ENCODE assay signal across 8 mouse cellular contexts in genomic region chr3:115660701-115661460, GRCm38 (mm10). TPM values are rescaled to one million over a fixed set of nuclear protein-coding genes. Genes with fewer than 3 reads are reported as not detected.
DNase-seq lines count a peak whose midpoint lies in the region; ATAC-seq and TF ChIP-seq lines count a peak whose summit lies in the region.

No protein-coding gene starts in this region.

- 0 out of 2 replicates have a peak, but pooled peaks have one; percentile 72 for ATAC-seq in intestine, embryonic 14.5 days (replicated peaks; ENCODE audit: low FRiP score, low TSS enrichment, low read depth)
- peak; percentile 89 for ATAC-seq in midbrain, embryonic 11.5 days (ENCODE audit: low FRiP score)
- no peak for ATAC-seq in erythroid progenitor cell, adult 5-6 weeks (replicated peaks; ENCODE audit: low FRiP score, poor library complexity, severe bottlenecking)

- H3K9me3 ChIP-seq in intestine, embryonic 14.5 days (ENCODE audit: control insufficient read depth, low read length), result no peaks in the 10 kb centered on the region
- H3K9me3 ChIP-seq in midbrain, embryonic 11.5 days (ENCODE audit: control insufficient read depth, low read length), result no peaks in the 10 kb centered on the region

- no peak for TF ChIP-seq POLR2A in cortical plate, adult 2 months (IDR thresholded peaks at IDR 0.05; ENCODE audit: extremely low read depth, insufficient read depth, low read length)

- no peaks in the 10 kb centered on the region for H3K4me1 ChIP-seq in cortical plate, adult 2 months (ENCODE audit: control insufficient read depth, insufficient read depth, low read length)
- no peaks in the 10 kb centered on the region for H3K4me1 ChIP-seq in intestine, embryonic 14.5 days (replicated peaks; ENCODE audit: control insufficient read depth, insufficient read depth, low read length)
- H3K4me1 ChIP-seq in midbrain, embryonic 11.5 days (ENCODE audit: control insufficient read depth, insufficient read depth, low read length), result no peaks in the 10 kb centered on the region

- peak; percentile 86 for DNase-seq in T-cell, adult 2 months (ENCODE audit: low spot score)
- DNase-seq in gastrocnemius, postnatal 25 days, result peak; percentile 50
- DNase-seq in intestine, embryonic 14.5 days (ENCODE audit: low spot score), result peak; percentile 65
- peak; percentile 81 to 86 for DNase-seq in left cerebral cortex, postnatal 14 days (ENCODE audit: low spot score in 2 of 2)
- DNase-seq in midbrain, embryonic 11.5 days (ENCODE audit: low spot score, missing footprints), result peak; percentile 90
- peak; percentile 43 for DNase-seq in skeletal muscle tissue, adult 2 months (ENCODE audit: low read depth, low spot score)

- H3K27ac ChIP-seq in cortical plate, adult 2 months (ENCODE audit: insufficient read depth, low read length), result no peak overlapping the region
- H3K27ac ChIP-seq in intestine, embryonic 14.5 days (ENCODE audit: low read depth), result no peak overlapping the region
- no peak overlapping the region for H3K27ac ChIP-seq in midbrain, embryonic 11.5 days (ENCODE audit: low read depth, low read length)

- no peak overlapping the region for H3K4me3 ChIP-seq in cortical plate, adult 2 months (ENCODE audit: insufficient read depth, low read length)
- no peak overlapping the region for H3K4me3 ChIP-seq in intestine, embryonic 14.5 days (ENCODE audit: low read depth, low read length)
- no peak overlapping the region for H3K4me3 ChIP-seq in midbrain, embryonic 11.5 days (ENCODE audit: low read depth, low read length)

- intact Hi-C loops in left cerebral cortex, postnatal 14 days (cut with DNase I), result loop anchor here (1.0 to 2.0 kb wide), 2 partner anchors 52 to 318 kb away; no protein-coding TSS in a partner anchor

- H3K27me3 ChIP-seq in intestine, embryonic 14.5 days (replicated peaks; ENCODE audit: control insufficient read depth, insufficient read depth, low read length), result no peaks in the 10 kb centered on the region
- H3K27me3 ChIP-seq in midbrain, embryonic 11.5 days (ENCODE audit: control insufficient read depth, insufficient read depth, low read length), result no peaks in the 10 kb centered on the region

- H3K36me3 ChIP-seq in intestine, embryonic 14.5 days (ENCODE audit: control insufficient read depth, insufficient read depth, low read length), result no peaks in the 10 kb centered on the region
- no peaks in the 10 kb centered on the region for H3K36me3 ChIP-seq in midbrain, embryonic 11.5 days (ENCODE audit: control insufficient read depth, insufficient read depth, low read length)

- WGBS in intestine, embryonic 14.5 days, result 46% methylated on average over 9 of the region's 9 CpGs
- 59% methylated on average over 9 of the region's 9 CpGs for WGBS in midbrain, embryonic 11.5 days

- peak; percentile 93 for TF ChIP-seq CTCF in cortical plate, adult 2 months (IDR thresholded peaks at IDR 0.05; ENCODE audit: extremely low read depth, insufficient read depth, low read length)

- H3K4me2 ChIP-seq in intestine, embryonic 14.5 days (ENCODE audit: low read length), result no peak overlapping the region
- H3K4me2 ChIP-seq in midbrain, embryonic 11.5 days, result no peak overlapping the region

- no peak overlapping the region for H3K9ac ChIP-seq in intestine, embryonic 14.5 days (ENCODE audit: low read length)
- H3K9ac ChIP-seq in midbrain, embryonic 11.5 days (ENCODE audit: low read length), result no peak overlapping the region

RNA-seq across cellular contexts. Expression of gene S1pr1, which starts 54.0 kb away (rescaled TPM):
- 194 and 210 TPM in 2 replicates for polyA plus RNA-seq in cortical plate, adult 2 months (2012; rRNA removed)
- total RNA-seq in gastrocnemius, postnatal 25 days (2021), result 10 to 100 TPM; 17.0 to 18.8 TPM
- 11.3 and 11.9 TPM in 2 replicates for polyA plus RNA-seq in intestine, embryonic 14.5 days (2014; fragmentation: Nextera tagmentation; extraction: Ambion mirVana)
- 10 to 100 TPM; 79.8 to 86.9 TPM for total RNA-seq in left cerebral cortex, postnatal 14 days (2021)
- polyA plus RNA-seq in midbrain, embryonic 11.5 days (2014; fragmentation: Nextera tagmentation; extraction: Ambion mirVana), result 16.6 and 17.9 TPM in 2 replicates
- 15.5 and 19.7 TPM in 2 replicates for total RNA-seq in erythroid progenitor cell, adult 5-6 weeks (2015; ENCODE audit: low replicate concordance)
- total RNA-seq in erythroid progenitor cell, adult 5-6 weeks (2017; ENCODE audit: low replicate concordance), result 2.2 and 5.4 TPM in 2 replicates
